Comparison of ENCODE assay signal across 8 mouse cellular contexts in the genomic region with DNA sequence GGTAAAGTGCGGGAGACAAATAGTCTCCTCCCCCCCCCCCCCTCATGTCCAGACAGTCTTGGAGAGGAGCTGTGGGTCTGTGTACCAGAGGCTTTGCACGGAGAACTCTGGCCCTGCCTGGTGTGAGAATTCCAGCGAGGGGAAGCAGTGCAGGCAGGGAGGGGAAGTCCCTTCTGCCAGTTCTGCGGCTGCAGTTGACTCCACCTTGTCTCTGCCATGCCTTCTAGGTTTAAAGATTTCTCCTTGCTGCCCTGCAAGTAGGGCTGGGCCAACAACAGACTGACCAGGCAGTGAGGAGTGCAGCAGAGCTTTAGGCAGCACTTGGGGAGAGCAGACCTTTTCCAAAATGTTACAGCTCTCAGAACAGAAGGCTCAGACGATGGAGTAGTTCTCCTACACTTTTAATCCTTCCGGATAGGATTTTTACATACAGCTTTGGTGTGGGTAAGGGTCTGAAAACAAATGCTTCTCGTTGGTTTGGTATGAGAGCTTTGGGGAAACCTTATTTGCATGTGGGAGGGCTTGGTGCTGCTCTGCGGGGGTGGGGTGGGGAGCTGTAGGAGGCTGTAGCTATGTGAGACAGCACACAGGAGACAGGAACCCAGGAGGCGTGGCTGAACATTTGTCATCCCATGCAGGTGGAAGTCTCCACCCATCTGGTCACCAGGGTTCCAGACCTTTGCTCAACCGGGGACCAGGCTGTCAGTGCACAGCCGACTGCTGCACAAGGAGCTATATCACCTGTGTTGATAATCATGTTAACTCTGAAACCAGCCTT.
DNase-seq lines count a peak whose midpoint lies in the region; ATAC-seq and TF ChIP-seq lines count a peak whose summit lies in the region.

No protein-coding gene starts in this region.

- H3K9me3 ChIP-seq in heart, embryonic 11.5 days (replicated peaks; ENCODE audit: control insufficient read depth, low read length) = no peaks in the 10 kb centered on the region
- peaks cover 4% of the 10 kb centered on the region for H3K9me3 ChIP-seq in CH12.LX (replicated peaks; ENCODE audit: low read length)
- H3K9me3 ChIP-seq in forebrain, embryonic 13.5 days (replicated peaks) = no peaks in the 10 kb centered on the region
- H3K9me3 ChIP-seq in liver, postnatal 0 days (ENCODE audit: low read length) = no peaks in the 10 kb centered on the region

- TF ChIP-seq EP300 in CH12.LX (IDR thresholded peaks at IDR 0.05; ENCODE audit: low read length) = no peak
- TF ChIP-seq EP300 in liver, postnatal 0 days (IDR thresholded peaks at IDR 0.05; ENCODE audit: low read depth) = no peak

- no peaks in the 10 kb centered on the region for H3K79me2 ChIP-seq in CH12.LX (replicated peaks; ENCODE audit: control insufficient read depth, extremely low read depth, insufficient read depth, poor library complexity, severe bottlenecking)

- H3K4me3 ChIP-seq in heart, embryonic 11.5 days (ENCODE audit: low read depth, low read length) = peak overlapping the region; percentile 31
- H3K4me3 ChIP-seq in CH12.LX (replicated peaks in 1 of 3; ENCODE audit: low read depth in 2 of 3, low read length in 2 of 3, poor library complexity in 1 of 3) = peak overlapping the region in 1 of 3 experiments; percentile 35
- no peak overlapping the region for H3K4me3 ChIP-seq in forebrain, embryonic 13.5 days
- H3K4me3 ChIP-seq in liver, postnatal 0 days (ENCODE audit: low read depth, low read length) = no peak overlapping the region
- no peak overlapping the region for H3K4me3 ChIP-seq in cerebellum, adult 2 months (replicated peaks; ENCODE audit: insufficient read depth, low read depth, low read length)

- peak; percentile 61; the same call in 1 of the 2 replicates for ATAC-seq in heart, embryonic 11.5 days (replicated peaks; ENCODE audit: insufficient number of reproducible peaks, low FRiP score, low TSS enrichment)
- ATAC-seq in forebrain, embryonic 13.5 days = peak; percentile 53; the same call in 1 of the 2 replicates
- ATAC-seq in liver, postnatal 0 days = 0 out of 2 replicates have a peak, but pooled peaks have one; percentile 19

- TF ChIP-seq POLR2A in CH12.LX (IDR thresholded peaks at IDR 0.05; ENCODE audit: low read depth, low read length) = no peak
- no peak for TF ChIP-seq POLR2A in cerebellum, adult 2 months (IDR thresholded peaks at IDR 0.05; ENCODE audit: borderline replicate concordance, insufficient read depth, low read length)

- H3K27ac ChIP-seq in heart, embryonic 11.5 days (ENCODE audit: low read depth, low read length) = no peak overlapping the region
- 0 out of 2 replicates have a peak overlapping the region, but pooled peaks have one; percentile 19 for H3K27ac ChIP-seq in CH12.LX (ENCODE audit: insufficient read depth, low read depth)
- H3K27ac ChIP-seq in forebrain, embryonic 13.5 days = no peak overlapping the region
- no peak overlapping the region for H3K27ac ChIP-seq in liver, postnatal 0 days (ENCODE audit: low read depth)
- H3K27ac ChIP-seq in cerebellum, adult 2 months (ENCODE audit: insufficient read depth, low read length) = no peak overlapping the region

- no peaks in the 10 kb centered on the region for H3K4me1 ChIP-seq in heart, embryonic 11.5 days (ENCODE audit: control insufficient read depth, insufficient read depth, low read length)
- peaks cover 0 to 14% of the 10 kb centered on the region in 2 experiments; a peak in 3 of 4 replicates for H3K4me1 ChIP-seq in CH12.LX (ENCODE audit: control insufficient read depth in 1 of 2, insufficient read depth in 2 of 2)
- no peaks in the 10 kb centered on the region for H3K4me1 ChIP-seq in forebrain, embryonic 13.5 days
- H3K4me1 ChIP-seq in liver, postnatal 0 days (ENCODE audit: insufficient read depth) = peaks cover 3% of the 10 kb centered on the region; the same call in 1 of the 2 replicates
- no peaks in the 10 kb centered on the region for H3K4me1 ChIP-seq in cerebellum, adult 2 months (ENCODE audit: control insufficient read depth, insufficient read depth, low read length)

- no peaks in the 10 kb centered on the region for H3K36me3 ChIP-seq in heart, embryonic 11.5 days (ENCODE audit: control insufficient read depth, insufficient read depth, low read length)
- no peaks in the 10 kb centered on the region for H3K36me3 ChIP-seq in CH12.LX (replicated peaks in 1 of 2; ENCODE audit: control insufficient read depth in 1 of 2, insufficient read depth in 1 of 2, low read length in 1 of 2)
- no peaks in the 10 kb centered on the region for H3K36me3 ChIP-seq in forebrain, embryonic 13.5 days (ENCODE audit: poor library complexity, severe bottlenecking)
- no peaks in the 10 kb centered on the region for H3K36me3 ChIP-seq in liver, postnatal 0 days (replicated peaks; ENCODE audit: insufficient read depth, low read length)

- in situ Hi-C loops in CH12.LX (cut with MboI; ENCODE audit: low pct_ligation_motif_present, low pct_unique_long_range_greater_than_20kb, low sequenced_read_pairs) = no loop called here

- no peak for TF ChIP-seq RAD21 in CH12.LX (IDR thresholded peaks at IDR 0.05; ENCODE audit: low read depth, low read length)

- H3K4me2 ChIP-seq in heart, embryonic 11.5 days = peak overlapping the region; percentile 63
- H3K4me2 ChIP-seq in CH12.LX (ENCODE audit: insufficient read depth, low read depth, poor library complexity, severe bottlenecking) = peak overlapping the region; percentile 63
- H3K4me2 ChIP-seq in forebrain, embryonic 13.5 days = no peak overlapping the region
- H3K4me2 ChIP-seq in liver, postnatal 0 days (ENCODE audit: low read depth, low read length) = peak overlapping the region; percentile 44

- DNase-seq in heart, adult 11 months = no peak
- DNase-seq in CH12.LX (ENCODE audit: extremely low read depth) = peak; percentile 80
- DNase-seq in liver, postnatal 0 days = peak; percentile 20
- DNase-seq in gastrocnemius, postnatal 36 days = no peak
- no peak for DNase-seq in cerebellum, adult 2 months
- no peak for DNase-seq in right cerebral cortex, adult 2 months (ENCODE audit: low spot score in 2 of 2)

- 4% methylated on average over 11 of the region's 11 CpGs for WGBS in heart, embryonic 11.5 days (ENCODE audit: insufficient replicate concordance)
- WGBS in forebrain, embryonic 13.5 days = 15% methylated on average over 11 of the region's 11 CpGs
- WGBS in liver, postnatal 0 days (ENCODE audit: insufficient replicate concordance) = 13% methylated on average over 11 of the region's 11 CpGs
- 12% methylated on average over 11 of the region's 11 CpGs for WGBS in cerebellum, adult 2 months

- no peak for TF ChIP-seq CTCF in CH12.LX (conservative IDR thresholded peaks at IDR 0.05 in 1 of 2, IDR thresholded peaks at IDR 0.05 in 1 of 2; ENCODE audit: low read depth in 2 of 2, low read length in 2 of 2)
- TF ChIP-seq CTCF in liver, postnatal 0 days (IDR thresholded peaks at IDR 0.05; ENCODE audit: low read depth) = no peak
- no peak for TF ChIP-seq CTCF in cerebellum, adult 2 months (IDR thresholded peaks at IDR 0.05; ENCODE audit: borderline replicate concordance, insufficient read depth, low read depth, low read length)

- peak overlapping the region; percentile 40 for H3K9ac ChIP-seq in heart, embryonic 11.5 days (ENCODE audit: low read depth, low read length)
- H3K9ac ChIP-seq in CH12.LX (ENCODE audit: insufficient read depth, low read depth) = no peak overlapping the region
- H3K9ac ChIP-seq in forebrain, embryonic 13.5 days = no peak overlapping the region
- no peak overlapping the region for H3K9ac ChIP-seq in liver, postnatal 0 days (replicated peaks)

- no peaks in the 10 kb centered on the region for H3K27me3 ChIP-seq in heart, embryonic 11.5 days (ENCODE audit: control insufficient read depth, insufficient read depth, low read length)
- H3K27me3 ChIP-seq in CH12.LX (replicated peaks) = no peaks in the 10 kb centered on the region
- H3K27me3 ChIP-seq in forebrain, embryonic 13.5 days = no peaks in the 10 kb centered on the region
- H3K27me3 ChIP-seq in liver, postnatal 0 days (ENCODE audit: insufficient read depth, low read length) = no peaks in the 10 kb centered on the region
- H3K27me3 ChIP-seq in cerebellum, adult 2 months (ENCODE audit: control insufficient read depth, insufficient read depth, low read length) = no peaks in the 10 kb centered on the region

- intact Hi-C loops in gastrocnemius, postnatal 36 days (cut with DNase I) = no loop called here

- dilution Hi-C loops in CH12.LX (cut with MboI; ENCODE audit: extremely low pct_ligation_motif_present, extremely low pct_unique_long_range_greater_than_20kb, low sequenced_read_pairs) = no loop called here

TF ChIP-seq in CH12.LX, 34 proteins besides CTCF, POLR2A, EP300 and RAD21:
- TF ChIP-seq ZC3H11A (IDR thresholded peaks at IDR 0.05; ENCODE audit: low read depth, low read length) (no peak), PAX5 (IDR thresholded peaks at IDR 0.05; ENCODE audit: low read length) (no peak), SIN3A (IDR thresholded peaks at IDR 0.05; ENCODE audit: low read length) (0 out of 2 replicates have a peak, but pooled peaks have one; percentile 19), JUN (IDR thresholded peaks at IDR 0.05; ENCODE audit: insufficient read depth, low read depth, low read length) (no peak), ZMIZ1 (IDR thresholded peaks at IDR 0.05; ENCODE audit: low read depth, low read length) (no peak), TCF12 (IDR thresholded peaks at IDR 0.05; ENCODE audit: low read depth, low read length) (0 out of 2 replicates have a peak, but pooled peaks have one; percentile 28), ZNF384 (IDR thresholded peaks at IDR 0.05; ENCODE audit: low read depth, low read length) (no peak)

Comparison
In these comparisons a context has a peak if more than half of its experiments do, and no peak if none do; other contexts are left out.
1. DNase-seq: peak in CH12.LX (single experiment) and liver, postnatal 0 days (single experiment); none in heart, adult 11 months (single experiment), gastrocnemius, postnatal 36 days (0 of 2), cerebellum, adult 2 months (0 of 2) and right cerebral cortex, adult 2 months (0 of 2).
2. Peak in every context shown above with its lines, with median percentiles within 50 percentile points of each other: ATAC-seq.